Mouse (Mus musculus) hindbrain, postnatal 0 days (tissue): ENCODE measurements around the gene Olfr1342. TPM values are rescaled to one million over a fixed set of nuclear protein-coding genes. Genes with fewer than 3 reads are reported as not detected.

Experiments used
- ATAC-seq: fragments of 200-750 bp; cut with Nextera tagmentation; 2 replicates; pipeline ENCODE4 v1.8.0; 2017; ENCODE audit warnings: mild to moderate bottlenecking, moderate TSS enrichment, moderate library complexity
- DNase-seq: peaks from one replicate; pipeline ENCODE4 v3.0.0-alpha.2; 2015; ENCODE audit warnings: low spot score
- H3K27ac ChIP-seq: fragments of 300-500 bp; sonication (generic); 2 replicates; pipeline ENCODE4 v1.5.1; 2014; ENCODE audit warnings: mild to moderate bottlenecking
- H3K27me3 ChIP-seq: fragments of 300-500 bp; sonication (generic); 2 replicates; pipeline ENCODE4 v1.6.1; 2014; ENCODE audit warnings: low read length, mixed read lengths; ENCODE audit not compliant: insufficient read depth
- H3K36me3 ChIP-seq: fragments of 300-500 bp; sonication (generic); 2 replicates; pipeline ENCODE4 v1.6.1; 2014; ENCODE audit warnings: low read length, mixed read lengths; ENCODE audit not compliant: insufficient read depth
- H3K4me1 ChIP-seq: fragments of 300-500 bp; sonication (generic); 2 replicates; pipeline ENCODE4 v1.6.1; 2014; ENCODE audit warnings: antibody characterized with exemption, low read length, mixed read lengths; ENCODE audit not compliant: insufficient read depth
- H3K4me2 ChIP-seq: fragments of 300-500 bp; sonication (generic); 2 replicates; pipeline ENCODE4 v1.6.1; 2014; ENCODE audit warnings: low read depth, mild to moderate bottlenecking, low read length, moderate library complexity, mixed read lengths
- H3K4me3 ChIP-seq: fragments of 300-500 bp; sonication (generic); 2 replicates; pipeline ENCODE4 v1.5.1; 2014; ENCODE audit warnings: low read length
- H3K9ac ChIP-seq: fragments of 300-500 bp; sonication (generic); replicated peaks from 2 replicates; pipeline ENCODE4 v1.6.1; 2014; ENCODE audit warnings: mild to moderate bottlenecking, low read length, moderate library complexity, mixed read lengths
- H3K9me3 ChIP-seq: fragments of 300-500 bp; sonication (generic); 2 replicates; pipeline ENCODE4 v1.6.1; 2016; ENCODE audit warnings: low read length, mixed read lengths
- CTCF ChIP-seq: IDR thresholded peaks from 2 replicates; pipeline ENCODE4 v1.5.1; 2016; ENCODE audit warnings: antibody characterized with exemption, control low read depth, low read depth
- WGBS: fragments of 180-500 bp; shearing (Covaris S2); extraction: QIAGEN DNeasy Blood & Tissue Kit; methylation state at CpG from one replicate; pipeline ENCODE4 v1.1.7; 2014; 5-methylcytosine and 5-hydroxymethylcytosine counted together
- polyA plus RNA-seq: library from polyadenylated mRNA; unstranded; fragments of >200 nt; fragmentation: Nextera tagmentation; extraction: Ambion mirVana; gene quantifications from 2 replicates; pipeline ENCODE4 v1.2.1, GENCODE M21; 2015
- total RNA-seq: library from RNA; depleted of rRNA; stranded (reverse); fragments of >200 nt; gene quantifications from 2 replicates; pipeline ENCODE4 v1.2.3, GENCODE M21; 2014

Olfr1342 gene
- total and polyA plus RNA-seq, 2 experiments from 2014 or later: 0.04 TPM; not detected in 1

DNA sequence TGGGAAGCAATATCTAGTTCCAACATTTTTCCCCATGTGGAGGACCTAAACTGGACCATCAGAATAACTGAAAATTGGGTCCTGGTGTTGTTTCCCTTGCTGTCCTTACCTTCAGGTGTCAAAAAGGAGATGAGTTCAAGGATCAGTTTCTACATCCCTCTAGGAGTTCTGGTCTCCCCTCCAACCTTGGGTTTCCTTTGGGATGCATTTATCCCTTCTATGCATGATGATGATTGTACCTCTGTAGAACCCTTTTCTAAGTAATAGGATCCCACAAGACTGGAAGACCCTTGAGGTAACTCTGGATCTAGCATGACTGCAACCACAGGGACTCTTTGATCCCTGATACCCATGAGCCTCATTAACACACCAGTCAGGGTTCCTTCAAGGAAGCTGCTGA lies 27.3 kb upstream of the Olfr1342 start, which contains the start of gene Olfr1340:
Gene Olfr1340 (plus strand): TSS at position 301 of the 400 bp plus-strand sequence.
- ATAC-seq (no peak), DNase-seq (no peak)
- Histone ChIP-seq H3K36me3 (no peaks in the 10 kb centered on the region), H3K27me3 (no peaks in the 10 kb centered on the region), H3K27ac (no peak within 1 kb of the TSS), H3K9ac (no peak within 1 kb of the TSS), H3K4me1 (no peaks in the 10 kb centered on the region), H3K9me3 (no peaks in the 10 kb centered on the region), H3K4me2 (no peak within 1 kb of the TSS), H3K4me3 (no peak within 1 kb of the TSS)
- no peak for TF ChIP-seq CTCF

DNA sequence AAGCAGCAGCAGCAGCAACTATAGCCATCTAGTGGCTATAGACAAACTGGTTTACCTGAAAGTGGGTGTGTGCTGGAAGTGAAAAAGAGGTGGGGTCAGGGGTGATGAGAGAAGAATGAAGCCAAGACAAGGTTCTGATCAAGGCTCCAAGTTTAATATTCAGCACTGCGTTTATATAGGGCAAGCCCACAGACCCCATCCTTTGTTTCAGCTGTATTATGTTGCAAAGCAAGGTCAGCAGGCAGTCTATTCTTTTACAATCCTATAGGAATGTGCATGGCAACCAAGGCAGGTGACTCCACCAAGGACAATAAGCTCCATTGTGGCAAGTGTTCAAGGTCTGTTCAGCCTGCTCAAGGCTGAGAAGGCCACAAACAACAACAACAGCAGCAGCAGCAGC lies 19.1 kb upstream of the Olfr1342 start:
- TF ChIP-seq CTCF: no peak
- Histone ChIP-seq H3K27ac (no peak overlapping the region), H3K4me3 (no peak overlapping the region), H3K9me3 (no peaks in the 10 kb centered on the region), H3K4me1 (no peaks in the 10 kb centered on the region), H3K27me3 (no peaks in the 10 kb centered on the region), H3K36me3 (no peaks in the 10 kb centered on the region), H3K9ac (no peak overlapping the region), H3K4me2 (no peak overlapping the region)
- DNase-seq: no peak
- no peak for ATAC-seq
- WGBS: 19% methylated on average over 1 of the region's 1 CpGs

DNA sequence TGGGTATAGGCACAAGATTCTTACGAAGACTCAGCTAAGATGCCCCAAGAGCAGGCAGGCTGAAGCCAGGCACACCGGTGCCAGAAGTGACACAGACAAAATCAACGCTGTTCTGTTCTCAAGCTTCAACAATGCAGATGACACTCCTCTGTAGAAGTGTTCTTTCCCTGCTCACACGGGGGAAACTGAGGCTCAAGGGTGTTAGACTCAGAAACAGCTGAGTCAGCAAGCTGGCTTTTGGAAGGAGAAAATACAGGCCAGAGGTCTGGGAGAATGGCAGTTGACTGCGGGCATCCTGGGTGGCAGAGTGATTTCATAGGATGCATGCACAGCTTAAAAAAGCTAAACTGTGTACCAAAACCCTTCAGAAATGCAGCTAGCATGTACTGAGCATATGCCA lies 15.5 kb upstream of the Olfr1342 start:
- Histone ChIP-seq H3K4me1 (no peaks in the 10 kb centered on the region), H3K27me3 (no peaks in the 10 kb centered on the region), H3K27ac (no peak overlapping the region), H3K4me2 (no peak overlapping the region), H3K36me3 (no peaks in the 10 kb centered on the region), H3K9me3 (no peaks in the 10 kb centered on the region), H3K4me3 (no peak overlapping the region), H3K9ac (no peak overlapping the region)
- WGBS: 82% methylated on average over 5 of the region's 5 CpGs
- no peak for DNase-seq
- no peak for ATAC-seq
- no peak for TF ChIP-seq CTCF

DNA sequence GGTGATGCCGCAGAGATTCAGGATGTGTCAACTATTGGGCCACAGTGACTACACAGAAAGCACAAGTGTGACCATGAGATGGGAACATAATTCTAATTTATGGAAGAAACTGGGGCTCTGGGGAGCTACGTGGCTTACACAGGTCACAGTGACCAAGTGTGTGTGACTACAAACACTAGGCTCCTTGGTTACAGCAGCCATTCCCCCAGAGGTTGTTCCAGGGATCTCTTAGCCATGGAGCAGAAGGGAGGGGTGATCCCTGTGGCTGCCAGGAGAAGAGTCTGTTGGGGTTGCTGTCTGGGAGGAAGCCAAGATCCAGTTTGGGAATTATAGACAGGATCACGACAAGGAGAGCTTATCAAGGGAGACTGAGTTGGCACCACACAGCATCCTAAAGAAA lies 10.7 kb upstream of the Olfr1342 start, which contains the start of gene Olfr1341:
Gene Olfr1341 (plus strand): TSS at position 301 of the 400 bp plus-strand sequence.
- Histone ChIP-seq H3K27me3 (no peaks in the 10 kb centered on the region), H3K36me3 (no peaks in the 10 kb centered on the region), H3K4me2 (no peak within 1 kb of the TSS), H3K9me3 (no peaks in the 10 kb centered on the region), H3K4me3 (no peak within 1 kb of the TSS), H3K27ac (no peak within 1 kb of the TSS), H3K4me1 (no peaks in the 10 kb centered on the region), H3K9ac (no peak within 1 kb of the TSS)
- 70% methylated on average over 3 of the region's 3 CpGs for WGBS
- ATAC-seq: no peak
- DNase-seq: no peak
- no peak for TF ChIP-seq CTCF

DNA sequence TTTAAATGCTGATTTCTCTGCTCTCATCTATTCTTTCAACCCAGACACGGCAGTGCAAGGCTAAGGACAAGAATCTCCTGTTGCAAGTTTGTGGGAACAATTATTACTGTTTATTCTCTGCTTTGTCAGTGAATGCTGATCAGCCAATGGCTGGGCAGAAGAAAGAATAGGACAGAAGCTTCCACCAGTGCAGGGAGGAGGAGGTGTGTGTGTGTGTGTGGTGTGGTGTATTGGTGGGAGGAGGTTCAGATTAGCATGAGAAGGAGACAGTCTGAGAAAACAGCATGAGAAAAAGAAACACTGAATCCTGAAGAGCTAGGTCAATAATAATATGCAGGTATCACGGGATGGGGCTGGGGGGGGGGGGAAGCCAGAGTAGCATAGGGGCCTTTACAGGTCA lies 1.3 kb upstream of the Olfr1342 start:
- no peak overlapping the region for H3K4me3 ChIP-seq
- DNase-seq (no peak), ATAC-seq (peak; percentile 70)
- H3K4me2 ChIP-seq: no peak overlapping the region
- H3K4me1 ChIP-seq: no peaks in the 10 kb centered on the region
- no peak overlapping the region for H3K27ac ChIP-seq
- H3K36me3 ChIP-seq: no peaks in the 10 kb centered on the region
- no peak overlapping the region for H3K9ac ChIP-seq
- WGBS: 20% methylated on average over 2 of the region's 2 CpGs
- H3K27me3 ChIP-seq: no peaks in the 10 kb centered on the region
- no peak for TF ChIP-seq CTCF
- no peaks in the 10 kb centered on the region for H3K9me3 ChIP-seq

DNA sequence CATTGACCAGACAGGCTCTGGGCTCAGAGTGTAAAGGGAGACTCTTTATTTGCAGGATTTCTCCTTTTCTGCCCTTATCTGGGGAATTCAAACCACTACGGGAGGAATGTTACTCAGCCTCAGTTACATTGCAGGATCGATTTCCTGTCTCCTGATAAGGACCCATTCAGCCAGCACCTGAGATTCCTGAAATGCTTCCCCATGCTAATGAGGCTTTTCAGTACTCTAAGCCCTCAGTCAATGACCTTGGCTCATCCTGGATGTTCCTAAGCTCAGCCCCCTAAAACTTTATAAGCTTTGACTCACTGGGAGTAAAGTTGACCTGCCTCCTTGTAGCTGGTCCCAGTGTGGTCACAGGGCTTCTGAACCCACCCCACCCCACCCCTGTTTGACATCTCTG lies 5.5 kb downstream of the Olfr1342 start:
- DNase-seq (no peak), ATAC-seq (no peak)
- Histone ChIP-seq H3K4me2 (no peak overlapping the region), H3K9me3 (no peaks in the 10 kb centered on the region), H3K27me3 (no peaks in the 10 kb centered on the region), H3K9ac (no peak overlapping the region), H3K4me3 (no peak overlapping the region), H3K4me1 (no peaks in the 10 kb centered on the region), H3K36me3 (no peaks in the 10 kb centered on the region), H3K27ac (no peak overlapping the region)
- 81% methylated on average over 2 of the region's 2 CpGs for WGBS
- no peak for TF ChIP-seq CTCF

DNA sequence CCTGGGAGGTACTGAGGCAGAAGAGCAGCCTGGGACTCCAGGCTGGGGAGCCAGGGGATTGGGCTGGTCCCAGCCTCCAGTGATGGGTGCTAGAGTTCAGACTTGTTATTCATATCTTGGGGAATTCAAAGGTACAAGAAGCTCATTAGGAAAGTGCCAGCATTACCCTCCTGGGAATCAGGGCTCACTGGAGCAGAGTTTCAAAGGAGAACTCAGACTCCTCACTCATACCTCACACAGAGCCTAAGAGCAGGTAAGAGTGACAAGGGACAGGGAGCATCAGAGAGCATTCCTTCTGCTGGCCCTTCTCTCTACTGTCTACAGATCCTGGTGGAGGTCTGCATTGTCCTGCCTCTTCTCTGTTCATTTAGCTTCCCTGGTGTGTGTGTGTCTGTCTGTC lies 33.9 kb downstream of the Olfr1342 start, which contains the start of gene Olfr62:
Gene Olfr62 (plus strand): TSS at position 301 of the 400 bp plus-strand sequence.
- H3K4me2 ChIP-seq: no peak within 1 kb of the TSS
- DNase-seq: no peak
- no peaks in the 10 kb centered on the region for H3K27me3 ChIP-seq
- no peaks in the 10 kb centered on the region for H3K36me3 ChIP-seq
- H3K4me1 ChIP-seq: no peaks in the 10 kb centered on the region
- H3K9me3 ChIP-seq: no peaks in the 10 kb centered on the region
- no peak within 1 kb of the TSS for H3K4me3 ChIP-seq
- no peak within 1 kb of the TSS for H3K27ac ChIP-seq
- no peak for TF ChIP-seq CTCF
- H3K9ac ChIP-seq: no peak within 1 kb of the TSS
- no peak for ATAC-seq
